Mouse (Mus musculus) cortical plate, adult 2 months (tissue): ENCODE data around the gene Bpifb3.

Source experiments
- CTCF ChIP-seq: fragments of 200-500 bp; IDR thresholded peaks from 2 replicates; pipeline ENCODE4 v1.5.1; 2011; ENCODE audit warnings: mild to moderate bottlenecking, control low read depth, low read length; ENCODE audit not compliant: insufficient read depth; ENCODE audit errors: extremely low read depth
- POLR2A ChIP-seq: fragments of 200-500 bp; IDR thresholded peaks from 2 replicates; pipeline ENCODE4 v1.6.1; 2011; ENCODE audit warnings: mild to moderate bottlenecking, low read length, control low read depth; ENCODE audit not compliant: insufficient read depth; ENCODE audit errors: extremely low read depth

GRCm38 (mm10) chr2:153931125-153931524 is 13.1 kb downstream of the Bpifb3 start:
- TF ChIP-seq CTCF: no peak
- no peak for TF ChIP-seq POLR2A
